Mouse (Mus musculus) intestine, embryonic 15.5 days (tissue): ENCODE measurements at regions not wholly inside any gene's neighbourhood (a gene's known extent, or its start where the extent isn't known, plus 50 kb on each side); places are given as distances from the start of the nearest gene placed in this dataset.

Experiments
- ATAC-seq: fragments of 200-750 bp; cut with Nextera tagmentation; 2 replicates; pipeline ENCODE4 v1.8.0; 2017; ENCODE audit warnings: moderate TSS enrichment, moderate library complexity
- H3K27ac ChIP-seq: fragments of 300-500 bp; sonication (generic); 2 replicates; pipeline ENCODE4 v1.5.1; 2015; ENCODE audit warnings: mild to moderate bottlenecking, inconsistent platforms
- H3K27me3 ChIP-seq: fragments of 300-500 bp; sonication (generic); replicated peaks from 2 replicates; pipeline ENCODE4 v1.6.1; 2015; ENCODE audit warnings: inconsistent platforms
- H3K36me3 ChIP-seq: fragments of 300-500 bp; sonication (generic); 2 replicates; pipeline ENCODE4 v1.6.1; 2015; ENCODE audit warnings: inconsistent platforms
- H3K4me1 ChIP-seq: fragments of 300-500 bp; sonication (generic); replicated peaks from 2 replicates; pipeline ENCODE4 v1.6.1; 2015; ENCODE audit warnings: inconsistent platforms
- H3K4me2 ChIP-seq: fragments of 300-500 bp; sonication (generic); replicated peaks from 2 replicates; pipeline ENCODE4 v1.6.1; 2015; ENCODE audit warnings: mild to moderate bottlenecking, inconsistent platforms
- H3K4me3 ChIP-seq: fragments of 300-500 bp; sonication (generic); replicated peaks from 2 replicates; pipeline ENCODE4 v1.5.1; 2015; ENCODE audit warnings: inconsistent platforms
- H3K9ac ChIP-seq: fragments of 300-500 bp; sonication (generic); 2 replicates; pipeline ENCODE4 v1.6.1; 2015; ENCODE audit warnings: inconsistent platforms
- H3K9me3 ChIP-seq: fragments of 300-500 bp; sonication (generic); 2 replicates; pipeline ENCODE4 v1.6.1; 2016; ENCODE audit warnings: inconsistent platforms
- WGBS: fragments of 180-500 bp; shearing (Covaris S2); methylation state at CpG from one replicate; pipeline ENCODE4 v1.1.7; 2015; 5-methylcytosine and 5-hydroxymethylcytosine counted together

- no peaks in the 10 kb centered on the region for H3K27me3 ChIP-seq
- ATAC-seq, result 0 out of 2 replicates have a peak, but pooled peaks have one; percentile 28
Measured at GRCm38 (mm10) chr12:10445738-10446137, 55.2 kb downstream of the Rdh14 start.

GRCm38 (mm10) chr12:10457960-10458655 is 67.5 kb downstream of the Rdh14 start:
- no peak for ATAC-seq
- Histone ChIP-seq H3K4me2 (no peak overlapping the region), H3K4me3 (no peak overlapping the region), H3K9me3 (no peaks in the 10 kb centered on the region), H3K36me3 (no peaks in the 10 kb centered on the region), H3K27ac (no peak overlapping the region), H3K9ac (no peak overlapping the region), H3K4me1 (no peaks in the 10 kb centered on the region), H3K27me3 (no peaks in the 10 kb centered on the region)
- 74% methylated on average over 1 of the region's 1 CpGs for WGBS

More at GRCm38 (mm10) chr12:10445738-10446137, 55.2 kb downstream of the Rdh14 start:
- Histone ChIP-seq H3K9ac (no peak overlapping the region), H3K27ac (no peak overlapping the region), H3K4me3 (no peak overlapping the region), H3K36me3 (no peaks in the 10 kb centered on the region), H3K9me3 (no peaks in the 10 kb centered on the region), H3K4me1 (no peaks in the 10 kb centered on the region), H3K4me2 (no peak overlapping the region)
- 62% methylated on average over 1 of the region's 1 CpGs for WGBS

GRCm38 (mm10) chr12:10461796-10462195 is 71.2 kb downstream of the Rdh14 start:
- Histone ChIP-seq H3K9ac (no peak overlapping the region), H3K27me3 (no peaks in the 10 kb centered on the region), H3K4me1 (no peaks in the 10 kb centered on the region), H3K4me2 (no peak overlapping the region), H3K36me3 (no peaks in the 10 kb centered on the region), H3K4me3 (no peak overlapping the region), H3K27ac (no peak overlapping the region), H3K9me3 (no peaks in the 10 kb centered on the region)
- WGBS, result 62% methylated on average over 7 of the region's 7 CpGs
- ATAC-seq, result no peak

GRCm38 (mm10) chr12:10462956-10463355 is 72.4 kb downstream of the Rdh14 start:
- H3K9ac ChIP-seq, result no peak overlapping the region
- no peak overlapping the region for H3K4me2 ChIP-seq
- H3K4me1 ChIP-seq, result no peaks in the 10 kb centered on the region
- no peaks in the 10 kb centered on the region for H3K36me3 ChIP-seq
- ATAC-seq, result no peak
- no peaks in the 10 kb centered on the region for H3K9me3 ChIP-seq
- H3K27ac ChIP-seq, result no peak overlapping the region
- no peak overlapping the region for H3K4me3 ChIP-seq
- WGBS, result 48% methylated on average over 3 of the region's 3 CpGs
- H3K27me3 ChIP-seq, result no peaks in the 10 kb centered on the region

GRCm38 (mm10) chr12:10473986-10474385 is 83.4 kb downstream of the Rdh14 start:
- no peak overlapping the region for H3K27ac ChIP-seq

GRCm38 (mm10) chr12:10480781-10481180 is 90.2 kb downstream of the Rdh14 start:
- H3K9me3 ChIP-seq, result no peaks in the 10 kb centered on the region
- no peak overlapping the region for H3K9ac ChIP-seq
- H3K4me2 ChIP-seq, result no peak overlapping the region
- WGBS, result 34% methylated on average over 1 of the region's 1 CpGs
- no peaks in the 10 kb centered on the region for H3K36me3 ChIP-seq
- no peak overlapping the region for H3K27ac ChIP-seq
- H3K27me3 ChIP-seq, result no peaks in the 10 kb centered on the region
- no peak overlapping the region for H3K4me3 ChIP-seq
- no peaks in the 10 kb centered on the region for H3K4me1 ChIP-seq
- ATAC-seq, result no peak

More at GRCm38 (mm10) chr12:10473986-10474385, 83.4 kb downstream of the Rdh14 start:
- H3K27me3 ChIP-seq, result no peaks in the 10 kb centered on the region
- 66% methylated on average over 1 of the region's 1 CpGs for whole genome bisulfite sequencing
- H3K9me3 ChIP-seq, result no peaks in the 10 kb centered on the region
- H3K9ac ChIP-seq, result no peak overlapping the region
- H3K4me3 ChIP-seq, result no peak overlapping the region
- no peak overlapping the region for H3K4me2 ChIP-seq
- no peaks in the 10 kb centered on the region for H3K4me1 ChIP-seq
- ATAC-seq, result no peak
- H3K36me3 ChIP-seq, result no peaks in the 10 kb centered on the region

GRCm38 (mm10) chr12:10482294-10483010 is 91.9 kb downstream of the Rdh14 start:
- Histone ChIP-seq H3K9ac (no peak overlapping the region), H3K4me3 (no peak overlapping the region), H3K36me3 (no peaks in the 10 kb centered on the region), H3K27me3 (no peaks in the 10 kb centered on the region), H3K9me3 (no peaks in the 10 kb centered on the region), H3K4me1 (no peaks in the 10 kb centered on the region), H3K4me2 (no peak overlapping the region), H3K27ac (no peak overlapping the region)
- WGBS, result 80% methylated on average over 4 of the region's 4 CpGs
- ATAC-seq, result no peak

- H3K27ac ChIP-seq, result no peak overlapping the region
Measured at GRCm38 (mm10) chr12:10506721-10507120, 116.1 kb downstream of the Rdh14 start.

GRCm38 (mm10) chr12:10513526-10513925 is 123.0 kb downstream of the Rdh14 start:
- ATAC-seq, result no peak
- H3K9ac ChIP-seq, result no peak overlapping the region
- 79% methylated on average over 5 of the region's 5 CpGs for WGBS
- H3K27ac ChIP-seq, result no peak overlapping the region
- no peaks in the 10 kb centered on the region for H3K27me3 ChIP-seq
- no peaks in the 10 kb centered on the region for H3K4me1 ChIP-seq
- no peaks in the 10 kb centered on the region for H3K9me3 ChIP-seq
- no peaks in the 10 kb centered on the region for H3K36me3 ChIP-seq
- H3K4me2 ChIP-seq, result no peak overlapping the region
- H3K4me3 ChIP-seq, result no peak overlapping the region

More at GRCm38 (mm10) chr12:10506721-10507120, 116.1 kb downstream of the Rdh14 start:
- no peaks in the 10 kb centered on the region for H3K36me3 ChIP-seq
- no peaks in the 10 kb centered on the region for H3K9me3 ChIP-seq
- no peak overlapping the region for H3K9ac ChIP-seq
- H3K27me3 ChIP-seq, result no peaks in the 10 kb centered on the region
- H3K4me1 ChIP-seq, result no peaks in the 10 kb centered on the region
- ATAC-seq, result no peak
- no peak overlapping the region for H3K4me2 ChIP-seq
- no peak overlapping the region for H3K4me3 ChIP-seq

GRCm38 (mm10) chr12:10514278-10514677 is 123.7 kb downstream of the Rdh14 start:
- no peak overlapping the region for H3K27ac ChIP-seq
- no peak for ATAC-seq
- 68% methylated on average over 8 of the region's 8 CpGs for WGBS
- no peaks in the 10 kb centered on the region for H3K36me3 ChIP-seq
- H3K4me3 ChIP-seq, result no peak overlapping the region
- H3K4me1 ChIP-seq, result no peaks in the 10 kb centered on the region
- H3K9ac ChIP-seq, result no peak overlapping the region
- no peaks in the 10 kb centered on the region for H3K9me3 ChIP-seq
- H3K4me2 ChIP-seq, result no peak overlapping the region
- no peaks in the 10 kb centered on the region for H3K27me3 ChIP-seq

GRCm38 (mm10) chr12:10524509-10525286 is 134.1 kb downstream of the Rdh14 start:
- 48% methylated on average over 7 of the region's 7 CpGs for whole genome bisulfite sequencing
- no peak overlapping the region for H3K27ac ChIP-seq
- no peak for ATAC-seq

GRCm38 (mm10) chr12:10525934-10526333 is 135.4 kb downstream of the Rdh14 start:
- ATAC-seq, result no peak
- Histone ChIP-seq H3K27ac (no peak overlapping the region), H3K4me1 (no peaks in the 10 kb centered on the region), H3K36me3 (no peaks in the 10 kb centered on the region), H3K9ac (no peak overlapping the region), H3K9me3 (no peaks in the 10 kb centered on the region), H3K4me3 (no peak overlapping the region), H3K4me2 (no peak overlapping the region), H3K27me3 (no peaks in the 10 kb centered on the region)
- 63% methylated on average over 4 of the region's 4 CpGs for WGBS

More at GRCm38 (mm10) chr12:10524509-10525286, 134.1 kb downstream of the Rdh14 start:
- Histone ChIP-seq H3K9ac (no peak overlapping the region), H3K4me3 (no peak overlapping the region), H3K27me3 (no peaks in the 10 kb centered on the region), H3K4me2 (no peak overlapping the region), H3K9me3 (no peaks in the 10 kb centered on the region), H3K36me3 (no peaks in the 10 kb centered on the region), H3K4me1 (no peaks in the 10 kb centered on the region)
